Mouse (Mus musculus) limb, embryonic 13.5 days (tissue): ENCODE data around the gene Gbgt1. TPM values are rescaled to one million over a fixed set of nuclear protein-coding genes. Genes with fewer than 3 reads are reported as not detected.

Experiments used
- ATAC-seq: fragments of 200-750 bp; cut with Nextera tagmentation; 2 replicates; pipeline ENCODE4 v1.8.0; 2017; ENCODE audit warnings: low read depth, moderate number of reproducible peaks, moderate TSS enrichment; ENCODE audit not compliant: low FRiP score
- H3K27ac ChIP-seq: fragments of 300-500 bp; sonication (generic); 2 replicates; pipeline ENCODE4 v1.5.1; 2015; ENCODE audit warnings: inconsistent platforms, mild to moderate bottlenecking, moderate library complexity
- H3K27me3 ChIP-seq: fragments of 300-500 bp; sonication (generic); 2 replicates; pipeline ENCODE4 v1.6.1; 2015; ENCODE audit warnings: mild to moderate bottlenecking, inconsistent platforms
- H3K36me3 ChIP-seq: fragments of 300-500 bp; sonication (generic); 2 replicates; pipeline ENCODE4 v1.6.1; 2015; ENCODE audit warnings: inconsistent platforms, mild to moderate bottlenecking, moderate library complexity
- H3K4me1 ChIP-seq: fragments of 300-500 bp; sonication (generic); 2 replicates; pipeline ENCODE4 v1.6.1; 2015; ENCODE audit warnings: inconsistent platforms
- H3K4me2 ChIP-seq: fragments of 300-500 bp; sonication (generic); replicated peaks from 2 replicates; pipeline ENCODE4 v1.6.1; 2015; ENCODE audit warnings: inconsistent platforms, mild to moderate bottlenecking, moderate library complexity
- H3K4me3 ChIP-seq: fragments of 300-500 bp; sonication (generic); 2 replicates; pipeline ENCODE4 v1.5.1; 2015; ENCODE audit warnings: moderate library complexity, mild to moderate bottlenecking, inconsistent platforms
- H3K9ac ChIP-seq: fragments of 300-500 bp; sonication (generic); 2 replicates; pipeline ENCODE4 v1.6.1; 2015; ENCODE audit warnings: mild to moderate bottlenecking, inconsistent platforms
- H3K9me3 ChIP-seq: fragments of 300-500 bp; sonication (generic); 2 replicates; pipeline ENCODE4 v1.6.1; 2016; ENCODE audit warnings: inconsistent platforms
- WGBS: fragments of 180-500 bp; shearing (Covaris S2); methylation state at CpG from one replicate; pipeline ENCODE4 v1.1.7; 2015; 5-methylcytosine and 5-hydroxymethylcytosine counted together
- polyA plus RNA-seq: library from polyadenylated mRNA; unstranded; fragments of >200 nt; fragmentation: Nextera tagmentation; extraction: Ambion mirVana; gene quantifications from 2 replicates; pipeline ENCODE4 v1.2.1, GENCODE M21; 2015

Gbgt1 gene
- polyA plus RNA-seq, 1 experiment from 2014 or later = 0.95 TPM

DNA sequence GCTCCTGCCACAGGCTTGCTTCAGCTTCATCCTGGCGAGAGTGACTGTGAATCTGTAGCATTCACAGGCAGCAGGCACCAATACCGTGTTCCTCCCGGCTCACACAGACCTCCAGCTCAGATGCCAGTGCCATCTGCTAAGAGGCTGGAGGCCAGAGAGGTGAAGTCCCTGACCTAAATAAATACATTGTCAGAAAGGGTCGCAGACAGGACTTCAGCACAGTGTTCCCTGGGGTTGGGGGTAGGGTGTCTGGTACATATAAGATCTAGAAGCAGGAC lies 38.5 kb downstream of the Gbgt1 start:
- Histone ChIP-seq H3K4me2 (peak overlapping the region; percentile 77), H3K9ac (peak overlapping the region; percentile 75), H3K36me3 (peaks cover 6% of the 10 kb centered on the region; the same call in 1 of the 2 replicates), H3K27ac (peak overlapping the region; percentile 89), H3K4me3 (peak overlapping the region; percentile 58), H3K4me1 (peaks cover 87% of the 10 kb centered on the region), H3K9me3 (no peaks in the 10 kb centered on the region), H3K27me3 (no peaks in the 10 kb centered on the region)
- ATAC-seq = no peak
- 12% methylated on average over 4 of the region's 4 CpGs for WGBS

DNA sequence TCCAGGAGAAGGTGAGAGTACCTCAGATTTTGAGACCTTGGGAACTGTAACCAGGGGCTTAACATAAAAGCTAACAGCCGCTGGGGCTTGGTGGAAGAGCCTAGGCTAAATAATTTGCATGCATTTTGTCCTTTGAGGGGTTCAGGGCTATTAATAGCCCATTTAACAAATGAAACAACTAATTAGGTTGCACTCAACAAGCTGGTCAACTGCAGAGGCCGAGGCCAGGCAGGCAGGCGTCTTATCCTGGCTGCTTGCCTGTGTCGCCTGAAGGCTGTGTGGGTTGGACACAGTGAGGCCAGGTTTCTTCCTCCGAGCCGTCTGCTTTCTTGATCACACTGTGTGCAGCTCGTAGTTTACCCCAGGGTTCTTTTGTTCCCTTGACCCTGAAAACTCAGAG lies 39.0 kb downstream of the Gbgt1 start:
- Histone ChIP-seq H3K27ac (peak overlapping the region; percentile 89; the same call in 1 of the 2 replicates), H3K4me1 (peaks cover 86% of the 10 kb centered on the region), H3K36me3 (peaks cover 8% of the 10 kb centered on the region; the same call in 1 of the 2 replicates), H3K4me2 (peak overlapping the region; percentile 77), H3K9me3 (no peaks in the 10 kb centered on the region), H3K27me3 (no peaks in the 10 kb centered on the region), H3K9ac (peak overlapping the region; percentile 75), H3K4me3 (peak overlapping the region; percentile 58)
- ATAC-seq = no peak
- WGBS = 18% methylated on average over 7 of the region's 7 CpGs

DNA sequence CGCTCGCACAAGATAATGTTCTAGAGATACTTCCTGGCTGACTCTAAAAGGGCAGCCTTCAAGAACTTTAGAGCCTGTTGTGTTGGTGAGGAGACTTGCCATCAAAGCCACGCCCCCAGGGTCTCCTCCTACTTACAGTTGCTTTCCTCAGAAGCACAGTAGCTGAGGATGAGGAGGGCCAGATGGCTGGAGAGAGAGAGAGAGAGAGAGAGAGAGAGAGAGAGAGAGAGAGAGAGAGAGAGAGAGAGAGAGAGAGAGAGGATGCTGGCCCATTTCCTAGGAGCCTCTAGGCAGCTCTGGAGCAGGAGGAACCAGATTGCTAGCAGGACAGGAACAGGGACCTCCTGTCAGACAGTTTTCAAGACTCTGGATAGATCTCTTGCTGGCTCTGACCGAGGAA lies 39.5 kb downstream of the Gbgt1 start:
- Histone ChIP-seq H3K27ac (peak overlapping the region; percentile 28; the same call in 1 of the 2 replicates), H3K9ac (0 out of 2 replicates have a peak overlapping the region, but pooled peaks have one; percentile 75), H3K4me2 (peak overlapping the region; percentile 77), H3K36me3 (peaks cover 12% of the 10 kb centered on the region), H3K9me3 (no peaks in the 10 kb centered on the region), H3K27me3 (no peaks in the 10 kb centered on the region), H3K4me3 (no peak overlapping the region), H3K4me1 (peaks cover 81% of the 10 kb centered on the region)
- no peak for ATAC-seq
- WGBS = 47% methylated on average over 4 of the region's 4 CpGs

DNA sequence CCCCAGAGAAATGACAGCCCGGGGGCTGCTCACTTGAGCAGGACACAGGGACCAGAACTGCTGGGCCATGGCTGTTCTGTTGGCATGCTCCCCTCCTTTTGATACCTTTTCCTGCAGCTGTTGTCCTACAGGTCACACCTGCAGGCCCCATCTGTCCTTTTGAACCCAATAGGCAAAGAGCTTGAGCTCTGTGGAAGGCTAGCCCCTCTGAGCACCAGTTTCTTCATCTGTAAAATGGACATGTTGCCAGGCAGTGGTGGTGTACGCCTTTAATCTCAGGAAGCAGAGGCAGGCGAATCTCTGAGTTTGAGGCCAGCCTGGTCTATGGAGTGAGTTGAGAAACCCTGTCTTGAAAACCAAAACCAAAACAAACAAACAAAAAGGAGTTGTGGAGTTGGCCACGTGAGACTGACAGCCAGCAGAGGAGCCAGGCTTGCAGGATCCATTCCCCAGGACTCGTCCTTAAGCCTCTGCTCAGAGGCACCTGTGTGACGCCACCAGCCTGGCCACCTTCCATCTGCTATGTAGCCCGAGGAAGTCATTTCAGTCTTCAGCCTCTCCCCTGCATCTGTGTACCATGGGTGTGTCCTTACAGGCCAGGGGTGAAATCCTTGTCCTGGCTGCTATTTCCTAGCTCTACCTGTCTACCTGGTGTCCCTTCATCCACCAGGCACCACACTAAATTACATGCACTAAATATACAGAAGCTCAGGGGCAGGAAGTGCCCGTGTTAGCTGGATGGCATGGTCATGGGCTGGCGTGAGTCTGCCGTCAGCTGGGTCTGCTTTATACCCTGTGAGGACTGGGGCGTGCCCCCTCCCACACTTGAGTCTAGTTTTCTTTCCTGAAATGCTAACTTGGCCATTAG lies 40.3 kb downstream of the Gbgt1 start:
- no peak for ATAC-seq
- H3K27me3 ChIP-seq = no peaks in the 10 kb centered on the region
- H3K9me3 ChIP-seq = no peaks in the 10 kb centered on the region
- H3K4me1 ChIP-seq = peaks cover 79% of the 10 kb centered on the region
- H3K9ac ChIP-seq = no peak overlapping the region
- H3K27ac ChIP-seq = peak overlapping the region; percentile 28; the same call in 1 of the 2 replicates
- H3K4me2 ChIP-seq = 0 out of 2 replicates have a peak overlapping the region, but pooled peaks have one; percentile 11
- H3K36me3 ChIP-seq = peaks cover 20% of the 10 kb centered on the region
- 77% methylated on average over 11 of the region's 11 CpGs for WGBS
- H3K4me3 ChIP-seq = no peak overlapping the region

DNA sequence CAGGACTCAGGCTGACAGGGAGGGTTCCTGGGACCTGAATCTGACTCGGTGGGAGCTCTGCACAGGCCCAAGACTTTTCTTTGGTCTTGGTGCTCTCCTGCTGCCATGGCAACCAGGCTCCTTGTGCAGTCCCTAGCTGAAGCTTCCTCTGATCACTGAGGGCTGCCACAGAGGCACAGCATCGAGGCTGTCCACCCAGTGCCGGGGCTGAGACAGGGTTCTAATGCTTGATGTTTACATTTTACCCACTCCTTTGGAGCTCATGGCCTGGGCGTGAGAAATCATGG lies 40.9 kb downstream of the Gbgt1 start:
- H3K9me3 ChIP-seq = no peaks in the 10 kb centered on the region
- no peak overlapping the region for H3K4me3 ChIP-seq
- peaks cover 26% of the 10 kb centered on the region for H3K36me3 ChIP-seq
- ATAC-seq = no peak
- no peak overlapping the region for H3K27ac ChIP-seq
- H3K9ac ChIP-seq = no peak overlapping the region
- no peak overlapping the region for H3K4me2 ChIP-seq
- H3K27me3 ChIP-seq = no peaks in the 10 kb centered on the region
- WGBS = 56% methylated on average over 4 of the region's 4 CpGs
- H3K4me1 ChIP-seq = peaks cover 73% of the 10 kb centered on the region

DNA sequence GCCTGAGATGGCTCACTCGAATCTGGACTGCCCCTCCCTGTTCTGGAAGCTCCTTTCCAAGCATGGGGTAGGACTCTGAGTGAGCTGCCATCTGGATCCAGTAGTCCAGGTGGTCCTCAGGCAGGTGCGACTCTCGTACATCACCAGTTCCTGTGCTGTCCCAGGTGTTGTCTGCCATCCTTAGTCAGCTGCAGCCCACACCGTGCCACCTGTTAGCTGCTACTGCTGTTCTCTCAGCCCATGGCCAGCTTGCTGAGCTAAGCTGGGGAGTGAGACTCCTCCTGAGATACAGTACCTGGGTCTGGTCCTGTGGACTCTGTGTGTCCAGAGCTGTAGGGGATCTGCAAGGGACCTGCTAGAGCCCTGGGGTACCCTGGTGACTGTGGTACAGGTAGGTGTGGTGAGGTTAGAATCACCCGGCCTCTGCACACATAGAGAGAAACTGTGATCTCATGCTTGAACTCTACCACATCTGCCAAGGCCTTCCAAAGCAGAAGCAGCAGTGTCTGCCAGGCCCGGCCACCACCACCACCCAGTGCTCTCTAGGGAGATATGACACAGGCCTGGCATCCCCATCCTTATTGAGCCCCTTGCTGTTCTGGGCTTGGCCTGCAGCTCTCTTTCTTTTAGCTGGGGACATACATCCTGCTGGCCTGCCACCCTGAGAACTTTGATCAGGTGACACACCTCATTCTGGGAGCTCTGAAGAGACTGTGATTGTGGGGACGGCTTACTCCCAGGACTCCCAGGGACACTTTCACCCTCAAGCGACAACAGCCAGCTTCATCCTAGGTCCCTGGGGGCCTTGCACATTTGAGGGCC lies 41.5 kb downstream of the Gbgt1 start:
- H3K27me3 ChIP-seq = no peaks in the 10 kb centered on the region
- H3K27ac ChIP-seq = peak overlapping the region; percentile 77; the same call in 1 of the 2 replicates
- no peak overlapping the region for H3K4me3 ChIP-seq
- peak overlapping the region; percentile 45; the same call in 1 of the 2 replicates for H3K9ac ChIP-seq
- H3K36me3 ChIP-seq = peaks cover 32% of the 10 kb centered on the region
- no peaks in the 10 kb centered on the region for H3K9me3 ChIP-seq
- ATAC-seq = no peak
- WGBS = 66% methylated on average over 8 of the region's 8 CpGs
- H3K4me1 ChIP-seq = peaks cover 67% of the 10 kb centered on the region
- no peak overlapping the region for H3K4me2 ChIP-seq

DNA sequence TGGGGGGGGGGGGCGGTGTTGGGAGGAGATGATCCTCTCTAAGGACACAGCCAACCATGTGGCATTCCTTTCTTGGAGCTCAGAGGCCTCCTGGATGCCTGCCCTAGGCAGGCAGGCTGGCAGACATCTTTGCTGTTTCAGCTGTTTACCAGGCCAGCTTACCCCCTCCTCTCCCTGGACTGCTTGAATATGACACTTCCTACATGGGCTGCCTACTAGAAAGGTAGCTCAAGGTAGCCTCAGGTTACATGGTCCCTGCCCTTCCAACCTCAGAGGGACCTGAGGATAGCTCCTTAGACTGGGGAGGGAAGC lies 42.1 kb downstream of the Gbgt1 start:
- Histone ChIP-seq H3K4me3 (no peak overlapping the region), H3K4me2 (0 out of 2 replicates have a peak overlapping the region, but pooled peaks have one; percentile 9), H3K36me3 (peaks cover 38% of the 10 kb centered on the region), H3K9me3 (no peaks in the 10 kb centered on the region), H3K4me1 (peaks cover 65% of the 10 kb centered on the region), H3K27me3 (no peaks in the 10 kb centered on the region), H3K9ac (peak overlapping the region; percentile 45), H3K27ac (peak overlapping the region; percentile 77; the same call in 1 of the 2 replicates)
- WGBS = 73% methylated on average over 1 of the region's 1 CpGs
- ATAC-seq = no peak

DNA sequence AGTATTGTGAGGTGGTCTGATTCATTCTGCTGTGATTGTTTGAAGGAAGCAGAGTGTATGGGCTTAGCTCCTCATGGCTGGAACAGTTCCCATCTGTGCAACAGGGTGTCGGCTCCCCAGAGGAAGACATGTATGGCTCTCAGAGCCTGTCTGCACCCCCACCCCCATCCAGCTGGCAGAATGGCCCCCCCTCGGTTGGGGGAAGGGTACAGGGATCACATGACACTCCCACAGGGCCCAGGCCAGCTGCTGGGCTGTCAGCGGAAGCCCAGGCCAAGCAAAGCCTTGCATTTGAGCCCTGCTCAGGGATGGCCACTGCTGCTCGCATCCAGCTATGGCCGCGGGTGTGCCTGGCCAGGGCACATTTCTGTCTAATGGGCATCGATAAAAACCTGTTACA lies 42.5 kb downstream of the Gbgt1 start:
- Histone ChIP-seq H3K27me3 (no peaks in the 10 kb centered on the region), H3K9me3 (no peaks in the 10 kb centered on the region), H3K27ac (peak overlapping the region; percentile 77; the same call in 1 of the 2 replicates), H3K36me3 (peaks cover 42% of the 10 kb centered on the region), H3K9ac (peak overlapping the region; percentile 45), H3K4me1 (peaks cover 60% of the 10 kb centered on the region), H3K4me3 (no peak overlapping the region), H3K4me2 (0 out of 2 replicates have a peak overlapping the region, but pooled peaks have one; percentile 9)
- peak; percentile 46; the same call in 1 of the 2 replicates for ATAC-seq
- 34% methylated on average over 7 of the region's 7 CpGs for WGBS

DNA sequence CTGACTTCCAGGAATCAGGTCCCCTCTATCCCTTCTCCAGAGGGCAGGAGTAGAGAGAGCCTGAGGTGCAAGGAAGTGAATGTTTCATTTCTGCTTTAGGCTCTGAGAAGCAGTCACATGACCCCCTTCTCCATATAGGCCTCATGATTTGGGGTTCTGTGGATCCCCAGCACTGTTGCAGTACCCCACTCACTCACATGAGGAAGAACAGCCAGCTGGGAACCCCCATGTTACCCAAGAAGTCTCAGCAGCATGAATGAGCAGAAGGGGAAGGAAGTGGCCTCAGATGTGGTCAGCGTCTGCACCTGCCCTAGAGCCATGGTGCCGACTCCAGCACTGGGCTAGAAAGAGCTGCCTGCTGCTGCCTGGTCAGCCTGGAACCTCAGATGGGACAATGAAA lies 43.3 kb downstream of the Gbgt1 start:
- peaks cover 53% of the 10 kb centered on the region for H3K4me1 ChIP-seq
- H3K36me3 ChIP-seq = peaks cover 49% of the 10 kb centered on the region

DNA sequence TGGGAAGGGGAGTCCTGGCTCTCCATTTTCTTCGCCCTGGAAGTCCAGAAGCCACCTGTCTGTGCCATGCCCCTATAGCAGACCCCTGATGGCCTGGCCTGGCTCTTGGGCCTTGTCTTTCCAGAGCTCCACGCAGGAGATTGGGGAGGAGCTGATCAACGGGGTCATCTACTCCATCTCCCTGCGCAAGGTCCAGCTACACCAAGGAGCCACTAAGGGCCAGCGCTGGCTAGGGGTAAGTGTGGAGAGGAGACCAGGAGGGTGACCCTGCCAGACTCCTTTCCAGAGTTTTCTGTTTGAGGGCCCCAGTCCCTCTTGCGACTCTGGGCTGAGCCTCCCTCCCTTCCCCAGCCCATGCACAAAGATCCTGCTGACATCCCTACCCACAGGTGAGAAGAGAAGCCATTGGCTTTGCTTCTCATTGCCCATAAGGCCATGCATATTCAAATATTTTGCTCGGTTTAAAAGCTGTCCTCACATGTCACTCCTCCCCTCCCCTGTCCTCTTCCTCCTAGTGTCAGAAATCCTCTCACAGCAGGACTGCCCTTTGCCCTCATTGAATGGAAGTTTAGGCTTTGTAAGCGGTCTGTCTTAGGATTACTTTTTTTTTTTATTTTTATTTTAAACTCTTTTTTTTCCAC lies 44.0 kb downstream of the Gbgt1 start:
- no peak overlapping the region for H3K27ac ChIP-seq
- 82% methylated on average over 8 of the region's 8 CpGs for WGBS
- H3K4me3 ChIP-seq = no peak overlapping the region
- no peak overlapping the region for H3K9ac ChIP-seq
- H3K9me3 ChIP-seq = no peaks in the 10 kb centered on the region
- no peaks in the 10 kb centered on the region for H3K27me3 ChIP-seq
- peaks cover 45% of the 10 kb centered on the region for H3K4me1 ChIP-seq
- ATAC-seq = no peak
- peaks cover 57% of the 10 kb centered on the region for H3K36me3 ChIP-seq
- H3K4me2 ChIP-seq = no peak overlapping the region

More for the DNA sequence above, 43.3 kb downstream of the Gbgt1 start:
- no peak overlapping the region for H3K4me3 ChIP-seq
- H3K9ac ChIP-seq = peak overlapping the region; percentile 45
- no peaks in the 10 kb centered on the region for H3K9me3 ChIP-seq
- no peak overlapping the region for H3K4me2 ChIP-seq
- 80% methylated on average over 2 of the region's 2 CpGs for WGBS
- no peaks in the 10 kb centered on the region for H3K27me3 ChIP-seq
- ATAC-seq = no peak
- H3K27ac ChIP-seq = 0 out of 2 replicates have a peak overlapping the region, but pooled peaks have one; percentile 77

DNA sequence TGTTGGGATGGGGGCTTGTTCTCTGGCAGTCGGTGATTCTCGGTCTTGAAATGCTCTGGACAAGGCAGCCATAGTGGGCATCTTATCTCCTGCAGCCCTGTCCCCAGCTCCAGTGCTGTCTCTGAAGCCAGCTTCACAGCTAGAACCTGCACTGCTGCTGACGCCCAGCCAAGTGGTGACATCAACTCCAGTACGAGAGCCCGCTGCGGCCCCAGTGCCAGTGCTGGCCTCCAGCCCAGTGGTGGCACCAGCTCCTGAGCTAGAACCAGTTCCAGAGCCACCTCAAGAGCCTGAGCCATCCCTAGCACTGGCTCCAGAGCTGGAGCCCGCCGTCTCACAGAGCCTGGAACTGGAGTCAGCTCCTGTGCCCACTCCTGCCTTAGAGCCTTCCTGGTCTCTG lies 47.2 kb downstream of the Gbgt1 start:
- Histone ChIP-seq H3K9me3 (no peaks in the 10 kb centered on the region), H3K4me1 (peaks cover 17% of the 10 kb centered on the region), H3K27me3 (no peaks in the 10 kb centered on the region), H3K4me3 (no peak overlapping the region), H3K4me2 (no peak overlapping the region), H3K27ac (no peak overlapping the region), H3K9ac (no peak overlapping the region), H3K36me3 (peaks cover 78% of the 10 kb centered on the region)
- WGBS = 92% methylated on average over 8 of the region's 8 CpGs
- no peak for ATAC-seq

DNA sequence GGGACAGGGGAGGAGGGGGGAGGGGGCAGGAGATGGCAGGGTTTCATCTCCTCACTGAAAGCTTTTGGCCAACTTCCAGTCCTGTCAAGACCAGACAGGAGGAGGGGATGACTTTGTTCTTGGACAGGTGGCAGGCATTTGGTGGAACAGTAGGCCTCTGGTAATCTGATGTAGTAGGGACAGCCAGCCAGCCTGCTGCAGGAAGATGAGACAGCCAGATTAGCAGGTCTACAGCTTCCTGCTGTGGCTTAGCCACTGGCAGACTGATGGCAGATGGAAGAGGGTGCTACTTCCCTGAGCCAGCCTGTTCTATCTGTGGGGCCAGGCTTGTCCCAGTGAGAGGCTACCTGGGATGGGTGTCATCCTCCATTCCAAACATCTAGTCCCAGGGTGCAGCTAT lies 49.3 kb downstream of the Gbgt1 start:
- H3K4me1 ChIP-seq = no peaks in the 10 kb centered on the region
- H3K27ac ChIP-seq = no peak overlapping the region
- no peak for ATAC-seq
- peaks cover 94% of the 10 kb centered on the region for H3K36me3 ChIP-seq
- no peaks in the 10 kb centered on the region for H3K27me3 ChIP-seq
- no peak overlapping the region for H3K9ac ChIP-seq
- H3K4me2 ChIP-seq = no peak overlapping the region
- H3K9me3 ChIP-seq = no peaks in the 10 kb centered on the region
- no peak overlapping the region for H3K4me3 ChIP-seq
